Mouse (Mus musculus): ENCODE measurements at regions not wholly inside any gene's neighbourhood (a gene's known extent, or its start where the extent isn't known, plus 50 kb on each side); places are given as distances from the start of the nearest gene placed in this dataset.

DNA sequence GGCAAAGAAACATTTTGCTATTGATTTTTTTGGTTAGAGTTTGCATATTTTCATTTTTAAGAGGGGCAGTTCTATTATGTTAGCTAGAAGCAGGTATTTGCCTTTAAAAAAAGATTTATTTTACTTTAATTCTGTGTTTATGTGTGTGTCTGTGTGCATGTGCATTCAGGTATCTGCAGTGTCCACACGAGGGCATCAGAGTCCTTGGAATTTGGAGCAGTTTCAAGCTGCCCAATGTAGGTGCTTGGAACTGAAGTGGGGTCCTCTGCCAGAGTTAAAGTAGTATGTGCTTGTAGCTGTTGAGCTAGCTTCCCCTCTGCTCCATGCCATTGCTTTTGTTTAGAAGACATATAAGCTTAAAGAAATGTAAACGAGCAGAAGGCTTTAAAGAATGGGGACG, 89.1 kb downstream of the 9330182O14Rik start:
- in situ Hi-C loops (cut with MboI, MseI), result no loop called here

DNA sequence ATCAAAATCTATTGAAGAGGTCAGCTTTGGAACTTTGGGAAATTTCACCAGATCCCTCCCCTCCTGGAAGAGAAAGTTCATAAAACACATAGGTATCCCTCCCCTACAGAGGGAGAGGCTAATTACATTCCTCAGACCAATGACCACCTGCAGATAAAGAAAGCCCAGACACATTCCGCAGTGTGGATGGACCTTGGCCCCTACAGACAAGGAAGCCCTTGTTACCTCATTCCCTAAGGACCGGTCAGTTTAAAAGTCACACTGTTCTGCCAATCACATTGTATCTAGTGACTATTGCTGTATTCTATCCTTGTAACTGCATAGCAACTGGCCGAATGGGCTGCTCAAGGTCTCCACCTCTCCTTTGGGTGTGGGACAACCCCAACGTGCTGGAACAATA, 107.6 kb downstream of the 9330182O14Rik start:
- in situ Hi-C loops (cut with MboI, MseI), result no loop called here

GRCm38 (mm10) chr15:40248966-40249365, 114.8 kb downstream of the 9330182O14Rik start:
- in situ Hi-C loops (cut with MboI, MseI), result no loop called here

DNA sequence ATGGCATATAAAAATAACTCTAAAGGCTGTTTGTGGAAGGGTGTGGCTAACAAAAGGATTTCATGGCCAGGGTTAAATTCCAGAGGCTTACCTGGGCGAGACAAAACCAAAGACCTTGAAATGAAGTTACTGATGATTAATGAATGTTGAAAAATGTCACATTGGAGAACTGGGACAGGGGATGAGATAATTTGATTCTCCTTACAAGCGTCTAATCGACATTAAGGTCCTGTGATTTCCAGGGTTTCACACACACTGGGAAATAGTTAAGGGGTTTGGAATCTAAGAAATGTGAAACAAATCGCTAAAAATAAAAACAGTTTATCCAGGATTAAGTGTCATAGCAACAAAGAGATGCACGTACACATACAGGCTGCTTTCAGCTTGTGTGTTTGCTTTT, 125.3 kb downstream of the 9330182O14Rik start:
- in situ Hi-C loops (cut with MboI, MseI), result no loop called here

DNA sequence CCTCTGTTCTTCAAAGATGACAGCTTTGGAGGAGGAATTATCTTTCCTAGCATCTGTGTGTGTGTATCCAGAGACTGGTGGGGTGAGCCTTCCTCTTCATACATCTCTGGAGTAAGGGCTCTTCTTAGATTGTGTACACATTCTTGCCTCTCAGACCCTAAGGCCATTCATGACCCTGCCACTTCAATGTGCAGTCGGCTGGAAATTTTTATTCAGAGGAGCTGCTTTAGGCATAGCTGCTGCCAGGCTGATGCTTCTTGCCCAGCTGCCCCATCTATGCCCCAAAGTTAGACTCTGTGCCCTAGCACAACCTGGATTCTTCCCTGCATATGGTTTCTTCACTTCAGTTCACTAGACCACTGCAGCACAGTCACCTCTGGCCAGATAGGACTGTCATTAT, 144.9 kb downstream of the 9330182O14Rik start:
- in situ Hi-C loops (cut with MboI, MseI), result no loop called here

DNA sequence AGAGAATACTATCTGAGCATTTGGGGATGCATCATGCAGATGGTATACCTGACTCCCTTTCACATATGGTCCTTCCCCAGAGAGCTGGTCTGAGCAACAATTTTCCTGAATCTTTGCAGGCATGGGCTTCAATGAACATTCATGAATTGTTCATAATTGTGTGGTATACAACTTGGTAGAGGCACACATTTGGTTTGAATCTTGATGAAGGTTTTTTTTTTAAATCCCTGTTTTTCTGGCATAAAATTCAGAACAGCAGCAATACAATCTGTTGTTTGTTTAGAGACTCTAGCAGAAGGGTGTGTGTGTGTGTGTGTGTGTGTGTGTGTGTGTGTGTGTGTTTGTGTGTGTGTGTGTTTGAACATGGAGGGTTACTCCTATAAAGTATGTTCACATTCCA, 146.4 kb downstream of the 9330182O14Rik start:
- in situ Hi-C loops (cut with MboI, MseI), result no loop called here

DNA sequence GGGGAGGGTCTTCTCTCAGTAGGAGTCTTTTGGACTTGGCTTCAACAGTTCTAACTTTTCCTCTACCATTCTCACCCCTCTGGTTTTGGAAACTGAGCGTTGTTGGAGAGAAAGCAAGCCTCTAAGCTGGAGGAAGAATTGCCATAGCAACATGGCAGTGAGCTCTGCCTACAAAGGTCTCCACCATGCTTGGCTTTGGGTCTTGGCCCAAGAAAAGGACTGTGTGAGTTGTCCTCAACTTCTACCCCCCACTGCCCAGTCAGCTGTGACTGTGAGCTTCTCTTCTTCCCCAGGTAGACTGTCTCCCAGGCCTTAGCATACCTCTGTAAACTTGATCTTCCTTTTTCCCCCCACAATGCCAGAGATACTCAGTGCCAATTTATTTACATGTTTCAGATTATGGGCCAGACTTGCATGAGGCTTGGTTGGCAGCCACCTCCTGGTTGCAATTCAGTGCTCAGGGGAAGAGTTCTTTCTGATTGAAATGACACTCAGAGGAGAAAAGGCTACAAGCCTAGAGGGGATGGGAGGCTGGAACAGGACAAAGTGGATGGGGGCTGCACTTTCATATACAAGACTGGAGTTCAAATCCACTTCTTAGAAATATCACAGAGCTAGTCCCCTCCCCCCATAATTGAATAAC, 147.0 kb downstream of the 9330182O14Rik start:
- in situ Hi-C loops (cut with MboI, MseI), result no loop called here

DNA sequence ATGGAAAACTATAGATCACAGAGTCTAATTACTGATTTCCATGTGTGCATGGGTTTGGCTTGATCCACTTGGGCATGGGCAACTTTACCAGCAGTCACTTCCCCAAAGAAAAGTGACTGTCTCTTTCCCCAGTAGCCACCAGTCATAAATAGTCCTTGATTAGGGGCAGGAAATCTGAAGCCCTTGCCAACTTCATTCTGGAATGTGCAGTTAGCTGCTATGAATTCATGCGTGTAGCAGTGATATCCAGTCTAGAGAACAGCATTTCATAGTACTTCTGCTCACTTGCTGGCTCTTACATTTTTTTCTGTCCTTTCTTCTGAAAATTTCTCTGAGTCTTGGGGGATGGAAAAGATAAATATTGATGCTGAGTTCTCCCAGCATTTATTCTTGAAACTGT, 157.4 kb downstream of the 9330182O14Rik start:
- in situ Hi-C loops (cut with MboI, MseI), result no loop called here

DNA sequence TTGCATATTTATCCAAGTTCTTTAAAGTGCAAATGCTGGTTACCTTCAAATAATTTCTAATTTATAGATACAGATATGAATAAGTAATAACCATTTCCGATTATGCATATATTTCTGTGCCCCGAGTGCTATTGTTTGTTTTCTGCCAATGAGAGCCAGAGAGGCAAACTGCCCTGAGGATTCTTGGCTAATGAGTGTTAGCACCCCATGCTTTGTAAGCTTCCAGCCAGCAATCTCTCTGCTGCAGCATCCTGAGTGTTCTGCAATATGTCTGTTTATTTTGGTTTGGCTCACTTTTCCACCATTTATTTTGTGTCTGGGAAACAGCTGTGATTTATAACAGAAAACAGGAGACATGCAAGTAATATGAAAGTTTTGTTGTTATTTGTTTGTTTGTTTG, 178.1 kb downstream of the 9330182O14Rik start:
- in situ Hi-C loops (cut with MboI, MseI), result no loop called here

GRCm38 (mm10) chr15:40339746-40340145, 205.6 kb downstream of the 9330182O14Rik start:
- in situ Hi-C loops (cut with MboI, MseI), result no loop called here

DNA sequence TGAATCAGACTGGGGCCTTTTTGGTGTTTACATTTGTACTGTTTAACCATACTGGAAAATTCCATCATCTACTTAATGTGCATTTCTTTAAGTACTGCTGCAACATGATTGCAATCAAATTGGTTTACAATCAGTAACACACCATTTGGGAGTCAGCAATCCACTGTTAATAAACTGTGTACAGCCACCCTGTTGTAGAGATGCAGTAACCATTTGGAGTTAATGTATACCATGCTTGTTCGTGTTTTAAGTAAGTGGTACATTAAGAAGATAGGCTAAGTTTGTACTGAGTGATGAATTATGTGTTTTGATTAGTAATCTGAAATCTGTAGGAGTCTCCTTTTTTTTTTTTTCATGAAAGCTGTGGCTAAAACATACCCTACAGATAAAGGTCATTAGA, 206.1 kb downstream of the 9330182O14Rik start:
- in situ Hi-C loops (cut with MboI, MseI), result no loop called here

DNA sequence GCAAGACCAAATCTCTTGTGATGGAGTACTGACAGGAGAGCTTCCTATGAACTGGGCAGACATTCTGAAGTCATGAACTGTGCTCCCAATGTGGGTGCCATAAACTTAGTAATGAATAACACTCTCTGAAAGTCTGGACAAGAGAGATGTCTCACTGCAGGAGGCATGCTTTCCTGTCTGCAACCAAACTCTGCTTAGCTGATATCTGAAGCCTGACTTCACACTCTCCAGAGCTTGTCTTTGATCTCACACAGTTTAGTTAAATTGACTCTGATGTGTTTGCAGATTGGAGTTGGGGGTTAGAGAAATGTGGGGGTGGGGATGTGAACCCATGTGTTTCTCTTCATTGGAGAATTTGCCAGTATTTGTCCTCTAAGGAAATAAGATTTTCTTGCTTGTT, 217.3 kb downstream of the 9330182O14Rik start:
- in situ Hi-C loops (cut with MboI, MseI), result no loop called here

- in situ Hi-C loops (cut with MboI, MseI), result no loop called here
Measured at GRCm38 (mm10) chr15:40354802-40355487, 220.8 kb downstream of the 9330182O14Rik start.

DNA sequence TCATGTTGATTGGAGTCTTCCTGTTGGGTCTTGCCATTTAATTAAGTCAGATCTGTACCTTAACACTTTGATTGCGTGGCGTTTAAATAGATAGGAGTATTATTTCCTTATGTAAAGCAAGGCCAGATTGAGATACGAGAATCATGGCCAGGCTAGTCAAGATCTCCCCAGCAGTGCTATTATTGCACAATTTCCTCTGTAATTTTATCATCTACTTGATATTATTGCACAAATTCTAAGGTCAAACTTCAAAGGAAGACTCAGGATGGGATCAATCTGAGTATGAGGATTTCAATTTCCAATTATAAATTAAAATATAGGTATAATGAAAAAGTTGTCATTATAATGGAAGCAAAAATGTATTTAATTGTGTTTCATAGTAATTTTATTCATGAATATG, 221.9 kb downstream of the 9330182O14Rik start:
- in situ Hi-C loops (cut with MboI, MseI), result no loop called here

GRCm38 (mm10) chr15:40358341-40358740, 224.2 kb downstream of the 9330182O14Rik start:
- in situ Hi-C loops (cut with MboI, MseI), result no loop called here

- in situ Hi-C loops (cut with MboI, MseI), result no loop called here
Measured at GRCm38 (mm10) chr15:40361849-40362533, 227.8 kb downstream of the 9330182O14Rik start.

DNA sequence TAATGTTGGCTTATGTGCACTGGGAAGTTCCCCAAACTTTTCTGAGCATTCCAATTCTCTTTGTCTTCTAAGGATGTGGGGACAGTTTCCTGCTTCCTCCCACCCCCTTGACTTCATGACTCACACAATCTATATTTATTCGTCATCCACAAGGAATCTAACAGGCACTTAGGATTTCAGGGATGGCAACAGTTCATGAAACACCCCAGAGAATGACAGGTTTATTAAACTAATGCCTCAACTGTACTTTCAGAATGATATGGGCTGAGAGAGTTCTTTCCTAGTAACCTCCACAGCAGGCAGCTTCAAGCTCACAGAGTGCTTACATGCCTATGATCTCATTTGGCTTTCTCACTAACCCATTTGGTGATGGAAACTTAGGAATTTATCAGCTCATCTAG, 230.1 kb downstream of the 9330182O14Rik start:
- in situ Hi-C loops (cut with MboI, MseI), result no loop called here

GRCm38 (mm10) chr15:40365613-40366012, 231.4 kb downstream of the 9330182O14Rik start:
- in situ Hi-C loops (cut with MboI, MseI), result no loop called here

GRCm38 (mm10) chr15:40367026-40367425, 232.9 kb downstream of the 9330182O14Rik start:
- in situ Hi-C loops (cut with MboI, MseI), result no loop called here

GRCm38 (mm10) chr15:40368746-40369145, 234.6 kb downstream of the 9330182O14Rik start:
- in situ Hi-C loops (cut with MboI, MseI), result no loop called here

GRCm38 (mm10) chr15:40371486-40371885, 237.3 kb downstream of the 9330182O14Rik start:
- in situ Hi-C loops (cut with MboI, MseI), result no loop called here

GRCm38 (mm10) chr15:40386526-40386925, 252.4 kb downstream of the 9330182O14Rik start:
- in situ Hi-C loops (cut with MboI, MseI), result loop anchor here (10.0 kb wide), 1 partner anchor 98 kb away; no protein-coding TSS in a partner anchor

DNA sequence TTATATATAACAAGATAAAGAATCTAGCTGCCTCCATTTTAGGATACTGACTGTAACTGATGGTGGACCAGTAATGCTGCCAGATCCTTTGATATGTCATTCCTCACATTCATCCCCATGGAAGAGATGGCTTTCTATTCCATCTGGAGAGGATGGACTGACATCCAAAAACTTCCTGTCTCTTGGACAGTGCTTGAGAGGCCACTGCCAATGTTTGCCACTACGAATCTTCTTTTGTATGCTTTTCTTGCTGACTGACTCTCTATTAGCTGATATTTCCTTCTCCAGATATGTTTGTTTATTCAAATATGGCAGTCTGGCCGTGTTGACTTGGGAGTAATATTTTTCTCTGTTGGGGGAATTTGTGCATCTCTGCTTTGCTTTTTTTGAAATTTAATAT, 253.6 kb downstream of the 9330182O14Rik start:
- in situ Hi-C loops (cut with MboI, MseI), result loop anchor here (10.0 kb wide), 1 partner anchor 97 kb away; no protein-coding TSS in a partner anchor
